Mouse (Mus musculus) liver, embryonic 13.5 days (tissue): ENCODE results near the gene Tor1aip2. TPM values are rescaled to one million over a fixed set of nuclear protein-coding genes. Genes with fewer than 3 reads are reported as not detected.
A peak's percentile ranks its signal among the peaks of the same experiment; 100 is the strongest.

Source experiments
- ATAC-seq: fragments of 200-750 bp; cut with Nextera tagmentation; 2 replicates; pipeline ENCODE4 v1.8.0; 2017; ENCODE audit warnings: low read depth, mild to moderate bottlenecking, moderate number of reproducible peaks, moderate library complexity
- DNase-seq: peaks from one replicate; pipeline ENCODE4 v3.0.0; 2022
- H3K27ac ChIP-seq: fragments of 300-500 bp; sonication (generic); 2 replicates; pipeline ENCODE4 v1.5.1; 2015; ENCODE audit warnings: moderate library complexity, mild to moderate bottlenecking, inconsistent platforms
- H3K27me3 ChIP-seq: fragments of 300-500 bp; sonication (generic); 2 replicates; pipeline ENCODE4 v1.6.1; 2015; ENCODE audit warnings: mild to moderate bottlenecking, inconsistent platforms
- H3K36me3 ChIP-seq: fragments of 300-500 bp; sonication (generic); 2 replicates; pipeline ENCODE4 v1.6.1; 2015; ENCODE audit warnings: mild to moderate bottlenecking, inconsistent platforms
- H3K4me1 ChIP-seq: fragments of 300-500 bp; sonication (generic); replicated peaks from 2 replicates; pipeline ENCODE4 v1.6.1; 2015; ENCODE audit warnings: inconsistent platforms
- H3K4me2 ChIP-seq: fragments of 300-500 bp; sonication (generic); 2 replicates; pipeline ENCODE4 v1.6.1; 2015; ENCODE audit warnings: inconsistent platforms, mild to moderate bottlenecking, moderate library complexity
- H3K4me3 ChIP-seq: fragments of 300-500 bp; sonication (generic); replicated peaks from 2 replicates; pipeline ENCODE4 v1.5.1; 2015; ENCODE audit warnings: mild to moderate bottlenecking, inconsistent platforms
- H3K9ac ChIP-seq: fragments of 300-500 bp; sonication (generic); 2 replicates; pipeline ENCODE4 v1.6.1; 2015; ENCODE audit warnings: mild to moderate bottlenecking, inconsistent platforms
- H3K9me3 ChIP-seq: fragments of 300-500 bp; sonication (generic); replicated peaks from 2 replicates; pipeline ENCODE4 v1.6.1; 2016; ENCODE audit warnings: inconsistent platforms
- WGBS: fragments of 180-500 bp; shearing (Covaris S2); methylation state at CpG from one replicate; pipeline ENCODE4 v1.1.7; 2015; ENCODE audit not compliant: insufficient replicate concordance; 5-methylcytosine and 5-hydroxymethylcytosine counted together
- polyA plus RNA-seq: library from polyadenylated mRNA; unstranded; fragments of >200 nt; fragmentation: Nextera tagmentation; extraction: Ambion mirVana; gene quantifications from 2 replicates; pipeline ENCODE4 v1.2.1, GENCODE M21; 2015

The Tor1aip2 gene
- polyA plus RNA-seq, 1 experiment from 2014 or later, result 47.9 TPM

- Histone ChIP-seq H3K27me3 (no peaks in the 10 kb centered on the region), H3K4me1 (peaks cover 6% of the 10 kb centered on the region; the same call in 1 of the 2 replicates), H3K9me3 (no peaks in the 10 kb centered on the region), H3K4me3 (no peak overlapping the region), H3K9ac (no peak overlapping the region), H3K36me3 (no peaks in the 10 kb centered on the region), H3K27ac (no peak overlapping the region), H3K4me2 (no peak overlapping the region)
- 45% methylated on average over 3 of the region's 3 CpGs for WGBS
- no peak for ATAC-seq
- no peak for DNase-seq
Observed at GRCm38 (mm10) chr1:156084603-156085002, 49.4 kb downstream of the Tor1aip2 start.

DNA sequence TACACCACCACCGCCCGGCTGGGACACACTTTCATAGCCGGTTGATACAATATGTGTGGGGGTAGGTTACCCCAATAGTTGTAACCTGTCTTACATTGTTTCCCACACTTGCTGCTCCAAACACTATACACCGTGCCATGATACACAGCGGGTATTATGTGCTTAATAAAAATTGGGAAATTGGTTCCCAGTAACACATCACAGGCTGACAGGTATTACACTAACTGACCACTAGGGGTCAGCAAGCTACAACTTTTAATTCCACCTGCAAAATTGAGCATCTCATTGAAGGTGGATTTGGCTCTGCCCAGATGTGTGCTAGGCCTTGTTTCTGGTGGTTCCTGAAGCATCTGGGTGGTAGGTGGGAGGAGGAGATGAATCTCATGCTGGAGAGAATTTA, 50.6 kb downstream of the Tor1aip2 start:
- no peaks in the 10 kb centered on the region for H3K27me3 ChIP-seq
- ATAC-seq, result no peak
- H3K9me3 ChIP-seq, result no peaks in the 10 kb centered on the region
- no peak overlapping the region for H3K4me2 ChIP-seq
- peaks cover 16% of the 10 kb centered on the region; the same call in 1 of the 2 replicates for H3K4me1 ChIP-seq
- DNase-seq, result peak; percentile 22
- WGBS, result 49% methylated on average over 5 of the region's 5 CpGs
- H3K36me3 ChIP-seq, result no peaks in the 10 kb centered on the region
- H3K27ac ChIP-seq, result no peak overlapping the region
- H3K9ac ChIP-seq, result no peak overlapping the region
- H3K4me3 ChIP-seq, result no peak overlapping the region

DNA sequence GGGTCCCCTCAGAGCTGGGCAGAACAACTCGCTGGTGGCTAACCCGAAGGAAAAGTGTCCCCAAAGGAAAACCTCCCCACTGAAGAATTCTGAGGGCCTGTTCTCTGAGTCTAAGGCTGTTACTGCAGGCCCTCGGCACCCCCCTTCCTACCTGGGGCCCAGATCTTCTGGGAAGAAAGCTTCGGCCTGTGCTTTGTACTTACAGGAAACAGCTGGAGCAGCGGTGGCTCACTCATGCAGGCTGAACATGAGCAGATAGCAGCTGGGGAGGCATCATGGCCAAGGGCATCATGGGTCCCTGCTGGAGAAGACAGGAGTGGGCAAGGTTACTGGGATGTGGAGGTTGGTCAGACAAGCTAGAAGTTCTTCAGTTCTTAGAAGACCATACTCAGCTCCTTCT, 52.4 kb downstream of the Tor1aip2 start:
- no peaks in the 10 kb centered on the region for H3K9me3 ChIP-seq
- no peak overlapping the region for H3K4me3 ChIP-seq
- ATAC-seq (no peak), DNase-seq (no peak)
- no peaks in the 10 kb centered on the region for H3K36me3 ChIP-seq
- H3K27me3 ChIP-seq, result no peaks in the 10 kb centered on the region
- H3K4me2 ChIP-seq, result no peak overlapping the region
- H3K27ac ChIP-seq, result no peak overlapping the region
- peaks cover 24% of the 10 kb centered on the region for H3K4me1 ChIP-seq
- H3K9ac ChIP-seq, result no peak overlapping the region
- WGBS, result 21% methylated on average over 5 of the region's 5 CpGs

GRCm38 (mm10) chr1:156089561-156089960, 54.4 kb downstream of the Tor1aip2 start:
- no peak overlapping the region for H3K4me2 ChIP-seq
- H3K4me3 ChIP-seq, result no peak overlapping the region
- H3K4me1 ChIP-seq, result peaks cover 24% of the 10 kb centered on the region
- 66% methylated on average over 8 of the region's 8 CpGs for WGBS
- H3K9me3 ChIP-seq, result no peaks in the 10 kb centered on the region
- H3K36me3 ChIP-seq, result no peaks in the 10 kb centered on the region
- no peak overlapping the region for H3K9ac ChIP-seq
- peak; percentile 39 for DNase-seq
- no peak overlapping the region for H3K27ac ChIP-seq
- peak; percentile 35; the same call in 1 of the 2 replicates for ATAC-seq
- no peaks in the 10 kb centered on the region for H3K27me3 ChIP-seq

GRCm38 (mm10) chr1:156090042-156090441, 54.8 kb downstream of the Tor1aip2 start:
- Histone ChIP-seq H3K27ac (no peak overlapping the region), H3K9ac (no peak overlapping the region), H3K4me2 (no peak overlapping the region), H3K4me3 (no peak overlapping the region), H3K4me1 (peaks cover 24% of the 10 kb centered on the region), H3K36me3 (no peaks in the 10 kb centered on the region), H3K27me3 (no peaks in the 10 kb centered on the region), H3K9me3 (no peaks in the 10 kb centered on the region)
- WGBS, result 82% methylated on average over 4 of the region's 4 CpGs
- no peak for ATAC-seq
- DNase-seq, result no peak

- Histone ChIP-seq H3K4me1 (peaks cover 24% of the 10 kb centered on the region), H3K9me3 (no peaks in the 10 kb centered on the region), H3K4me3 (no peak overlapping the region), H3K4me2 (no peak overlapping the region), H3K9ac (no peak overlapping the region), H3K36me3 (no peaks in the 10 kb centered on the region), H3K27ac (no peak overlapping the region), H3K27me3 (no peaks in the 10 kb centered on the region)
- ATAC-seq, result peak; percentile 55
- WGBS, result 10% methylated on average over 4 of the region's 4 CpGs
- DNase-seq, result no peak
Observed at GRCm38 (mm10) chr1:156091811-156092210, 56.6 kb downstream of the Tor1aip2 start.

DNA sequence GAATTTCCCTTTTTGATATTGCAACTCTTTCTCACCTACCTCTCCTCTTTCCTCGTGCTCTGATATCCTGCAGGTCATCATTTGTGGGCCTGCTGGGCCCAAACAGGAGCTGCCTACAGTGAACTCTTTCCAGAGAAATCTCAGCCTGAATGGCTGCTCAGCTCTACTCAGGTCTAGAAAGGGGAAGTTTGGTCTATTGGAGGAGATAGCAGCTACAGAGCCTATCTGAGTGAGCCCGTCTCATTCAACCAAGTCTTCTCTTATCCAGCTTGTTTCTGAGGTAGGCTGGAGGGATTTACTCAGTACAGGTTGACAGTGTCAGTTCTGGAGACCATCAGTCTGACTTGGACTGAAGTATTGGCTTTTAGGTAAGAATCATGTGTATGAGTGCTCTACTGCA, 68.6 kb downstream of the Tor1aip2 start:
- Histone ChIP-seq H3K27me3 (no peaks in the 10 kb centered on the region), H3K4me2 (no peak overlapping the region), H3K36me3 (no peaks in the 10 kb centered on the region), H3K27ac (no peak overlapping the region), H3K9me3 (no peaks in the 10 kb centered on the region), H3K4me1 (peaks cover 5% of the 10 kb centered on the region; the same call in 1 of the 2 replicates), H3K9ac (no peak overlapping the region), H3K4me3 (no peak overlapping the region)
- 47% methylated on average over 2 of the region's 2 CpGs for WGBS
- DNase-seq (no peak), ATAC-seq (no peak)

GRCm38 (mm10) chr1:156105381-156105780, 70.2 kb downstream of the Tor1aip2 start:
- no peak for ATAC-seq
- no peaks in the 10 kb centered on the region for H3K36me3 ChIP-seq
- no peak for DNase-seq
- 61% methylated on average over 2 of the region's 2 CpGs for WGBS
- peaks cover 6% of the 10 kb centered on the region; the same call in 1 of the 2 replicates for H3K4me1 ChIP-seq
- H3K27me3 ChIP-seq, result no peaks in the 10 kb centered on the region
- no peaks in the 10 kb centered on the region for H3K9me3 ChIP-seq
- H3K27ac ChIP-seq, result no peak overlapping the region
- no peak overlapping the region for H3K4me3 ChIP-seq
- no peak overlapping the region for H3K4me2 ChIP-seq
- no peak overlapping the region for H3K9ac ChIP-seq

DNA sequence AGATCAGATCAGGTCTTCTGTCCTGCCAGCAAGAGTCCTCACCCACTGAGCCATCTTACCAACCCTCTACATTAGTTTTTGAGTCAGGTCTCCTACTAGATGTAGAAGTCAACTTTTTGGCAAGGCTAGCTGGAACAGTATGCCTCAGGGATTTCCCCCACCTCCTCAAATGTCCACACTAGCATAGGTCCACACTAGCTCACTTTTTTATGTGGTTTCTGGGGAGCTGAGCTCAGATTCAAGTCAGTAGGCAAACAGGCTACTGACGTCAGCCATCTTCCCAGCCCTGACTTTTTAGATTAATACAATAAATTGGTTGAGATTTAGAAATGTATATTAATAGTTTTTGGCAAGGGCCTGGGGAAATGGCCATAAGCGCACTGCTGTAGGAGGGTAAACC, 72.2 kb downstream of the Tor1aip2 start:
- WGBS, result 71% methylated on average over 2 of the region's 2 CpGs
- H3K27ac ChIP-seq, result no peak overlapping the region
- no peak for ATAC-seq
- H3K36me3 ChIP-seq, result no peaks in the 10 kb centered on the region
- H3K4me2 ChIP-seq, result no peak overlapping the region
- DNase-seq, result no peak
- no peaks in the 10 kb centered on the region for H3K27me3 ChIP-seq
- H3K9ac ChIP-seq, result no peak overlapping the region
- no peak overlapping the region for H3K4me3 ChIP-seq
- H3K9me3 ChIP-seq, result no peaks in the 10 kb centered on the region
- H3K4me1 ChIP-seq, result peaks cover 6% of the 10 kb centered on the region; the same call in 1 of the 2 replicates

GRCm38 (mm10) chr1:156108400-156108799, 73.2 kb downstream of the Tor1aip2 start:
- DNase-seq (no peak), ATAC-seq (no peak)
- WGBS, result 36% methylated on average over 10 of the region's 10 CpGs
- Histone ChIP-seq H3K27me3 (no peaks in the 10 kb centered on the region), H3K36me3 (no peaks in the 10 kb centered on the region), H3K4me3 (no peak overlapping the region), H3K9ac (no peak overlapping the region), H3K27ac (no peak overlapping the region), H3K4me1 (peaks cover 6% of the 10 kb centered on the region), H3K4me2 (no peak overlapping the region), H3K9me3 (no peaks in the 10 kb centered on the region)

GRCm38 (mm10) chr1:156111090-156111489, 75.9 kb downstream of the Tor1aip2 start:
- Histone ChIP-seq H3K36me3 (no peaks in the 10 kb centered on the region), H3K9ac (no peak overlapping the region), H3K4me2 (no peak overlapping the region), H3K9me3 (no peaks in the 10 kb centered on the region), H3K27ac (no peak overlapping the region), H3K4me3 (no peak overlapping the region), H3K27me3 (no peaks in the 10 kb centered on the region), H3K4me1 (peaks cover 32% of the 10 kb centered on the region)
- ATAC-seq (no peak), DNase-seq (no peak)
- WGBS, result 66% methylated on average over 9 of the region's 9 CpGs

- no peak overlapping the region for H3K4me2 ChIP-seq
- H3K27me3 ChIP-seq, result no peaks in the 10 kb centered on the region
- no peaks in the 10 kb centered on the region for H3K9me3 ChIP-seq
- ATAC-seq, result no peak
- no peaks in the 10 kb centered on the region for H3K36me3 ChIP-seq
- no peak overlapping the region for H3K4me3 ChIP-seq
- peaks cover 39% of the 10 kb centered on the region for H3K4me1 ChIP-seq
- H3K9ac ChIP-seq, result no peak overlapping the region
- 61% methylated on average over 12 of the region's 12 CpGs for WGBS
- DNase-seq, result no peak
- H3K27ac ChIP-seq, result no peak overlapping the region
Observed at GRCm38 (mm10) chr1:156111728-156112127, 76.5 kb downstream of the Tor1aip2 start.
